Mouse (Mus musculus): Measurements from ENCODE around the gene Trnp1. TPM values are rescaled to one million over a fixed set of nuclear protein-coding genes. Genes with fewer than 3 reads are reported as not detected.

Gene Trnp1
- polyA plus RNA-seq, 1 experiment from 2014 or later: 1.9 TPM

DNA sequence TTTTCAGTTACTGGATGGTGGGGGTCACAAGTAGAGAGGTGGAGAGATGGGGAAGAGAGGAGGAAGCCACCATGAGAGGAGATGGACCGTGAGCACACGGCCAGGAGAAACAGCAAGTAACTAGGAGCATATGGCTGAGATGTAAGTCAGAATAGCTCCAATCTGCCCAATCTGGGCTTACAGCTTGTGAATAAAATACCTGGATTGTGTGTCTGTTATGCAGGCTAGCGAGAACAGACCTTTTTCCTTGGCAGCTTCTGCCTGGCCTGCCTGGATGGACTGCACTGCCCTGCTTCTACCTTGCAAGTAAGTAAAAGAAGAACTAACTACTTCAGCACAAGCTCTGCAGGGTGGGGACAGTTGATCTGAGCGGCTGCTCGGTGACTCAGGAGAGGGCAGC is 12.7 kb upstream of the Trnp1 start:
- 81% methylated on average over 5 of the region's 5 CpGs for WGBS
- Histone ChIP-seq H3K9ac (replicated peaks) (no peak overlapping the region), H3K36me3 (no peaks in the 10 kb centered on the region), H3K9me3 (no peaks in the 10 kb centered on the region), H3K4me3 (replicated peaks) (no peak overlapping the region), H3K4me2 (replicated peaks) (no peak overlapping the region), H3K27me3 (peaks cover 13% of the 10 kb centered on the region), H3K27ac (no peak overlapping the region), H3K4me1 (replicated peaks) (no peaks in the 10 kb centered on the region)
- no peak for ATAC-seq

DNA sequence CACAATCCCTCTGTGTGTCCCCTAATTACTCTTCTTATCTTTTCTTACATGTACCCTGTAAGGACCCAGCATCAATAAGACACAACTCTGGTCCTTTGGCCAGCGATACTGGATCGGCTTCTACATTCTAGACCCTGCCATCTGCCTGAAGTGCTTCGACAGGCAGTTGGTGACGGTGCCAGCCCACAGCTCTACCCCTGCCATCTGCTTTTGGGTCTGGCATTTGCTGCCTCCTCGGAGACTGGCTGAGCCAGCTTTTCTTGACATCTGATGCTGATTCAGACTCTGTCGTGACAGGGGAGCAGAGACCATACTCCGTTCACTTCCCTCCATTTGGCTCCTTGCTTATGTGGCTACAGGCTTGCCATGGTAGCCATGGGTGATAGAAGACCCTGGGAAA is 10.6 kb upstream of the Trnp1 start:
- Histone ChIP-seq H3K36me3 (no peaks in the 10 kb centered on the region), H3K27me3 (peaks cover 14% of the 10 kb centered on the region), H3K9ac (replicated peaks) (no peak overlapping the region), H3K27ac (no peak overlapping the region), H3K4me3 (replicated peaks) (no peak overlapping the region), H3K4me1 (replicated peaks) (no peaks in the 10 kb centered on the region), H3K4me2 (replicated peaks) (no peak overlapping the region), H3K9me3 (no peaks in the 10 kb centered on the region)
- ATAC-seq: no peak
- 82% methylated on average over 7 of the region's 7 CpGs for WGBS

DNA sequence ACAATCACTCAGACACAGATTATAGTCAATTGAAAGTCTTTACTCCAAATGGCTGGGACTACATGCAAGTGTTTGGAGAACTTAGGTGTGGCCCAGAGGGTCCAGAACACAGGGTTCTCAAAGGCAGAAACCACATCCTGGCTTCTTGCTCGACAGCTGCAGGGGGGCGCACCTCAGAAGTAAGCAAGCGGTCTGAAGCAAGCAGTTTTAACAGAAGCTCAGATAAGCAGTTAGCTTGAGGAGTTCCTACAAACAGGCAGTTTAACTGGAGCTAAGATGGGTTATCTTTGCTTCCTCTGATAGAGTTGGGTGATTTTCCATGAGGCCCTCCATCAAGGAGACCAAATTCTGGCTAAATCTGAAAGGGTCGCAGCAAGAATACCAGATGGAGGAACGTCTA is 8.2 kb upstream of the Trnp1 start:
- no peak overlapping the region for H3K27ac ChIP-seq
- no peak overlapping the region for H3K4me3 ChIP-seq (replicated peaks)
- H3K9me3 ChIP-seq: no peaks in the 10 kb centered on the region
- H3K9ac ChIP-seq (replicated peaks): no peak overlapping the region
- ATAC-seq: no peak
- H3K27me3 ChIP-seq: peaks cover 34% of the 10 kb centered on the region
- 80% methylated on average over 5 of the region's 5 CpGs for WGBS
- no peaks in the 10 kb centered on the region for H3K4me1 ChIP-seq (replicated peaks)
- no peak overlapping the region for H3K4me2 ChIP-seq (replicated peaks)
- no peaks in the 10 kb centered on the region for H3K36me3 ChIP-seq

DNA sequence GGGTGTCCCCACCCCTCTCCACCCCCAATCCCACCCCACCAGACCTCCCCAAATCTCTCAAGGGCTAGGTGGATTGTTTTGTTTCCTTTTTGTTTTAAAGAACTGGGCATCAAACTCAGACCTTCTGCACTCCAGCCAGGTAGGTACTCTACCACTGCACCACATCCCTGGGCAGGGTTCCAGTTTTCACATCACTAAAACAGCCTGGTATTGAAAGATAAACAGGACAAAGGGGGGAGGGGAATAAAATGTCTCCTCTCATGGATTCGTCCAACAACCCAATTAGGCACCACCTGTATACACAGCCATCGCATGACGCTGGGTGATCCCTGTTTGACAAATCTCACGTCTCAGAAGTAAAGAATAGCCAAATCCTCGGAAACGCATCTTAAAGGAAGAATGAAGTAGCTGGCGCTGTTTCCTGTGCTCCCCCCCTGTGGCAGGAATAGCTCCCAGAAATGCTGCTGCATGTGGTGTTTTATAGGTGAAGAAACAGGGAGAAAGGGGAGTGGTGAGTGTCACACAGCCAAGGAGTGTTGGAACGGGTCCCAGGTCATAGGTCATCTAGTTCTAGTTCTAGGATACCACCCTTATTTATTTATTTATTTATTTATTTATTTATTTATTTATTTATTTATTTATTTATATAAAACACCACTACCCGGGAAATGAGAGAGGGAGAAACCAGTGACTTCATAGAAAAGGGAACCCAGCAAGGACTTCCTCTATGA is 6.6 kb upstream of the Trnp1 start:
- H3K4me1 ChIP-seq (replicated peaks): no peaks in the 10 kb centered on the region
- H3K27me3 ChIP-seq: peaks cover 50% of the 10 kb centered on the region
- no peak overlapping the region for H3K27ac ChIP-seq
- 68% methylated on average over 9 of the region's 9 CpGs for WGBS
- H3K4me3 ChIP-seq (replicated peaks): no peak overlapping the region
- no peaks in the 10 kb centered on the region for H3K9me3 ChIP-seq
- no peak for ATAC-seq
- H3K36me3 ChIP-seq: no peaks in the 10 kb centered on the region
- H3K4me2 ChIP-seq (replicated peaks): no peak overlapping the region
- H3K9ac ChIP-seq (replicated peaks): no peak overlapping the region

DNA sequence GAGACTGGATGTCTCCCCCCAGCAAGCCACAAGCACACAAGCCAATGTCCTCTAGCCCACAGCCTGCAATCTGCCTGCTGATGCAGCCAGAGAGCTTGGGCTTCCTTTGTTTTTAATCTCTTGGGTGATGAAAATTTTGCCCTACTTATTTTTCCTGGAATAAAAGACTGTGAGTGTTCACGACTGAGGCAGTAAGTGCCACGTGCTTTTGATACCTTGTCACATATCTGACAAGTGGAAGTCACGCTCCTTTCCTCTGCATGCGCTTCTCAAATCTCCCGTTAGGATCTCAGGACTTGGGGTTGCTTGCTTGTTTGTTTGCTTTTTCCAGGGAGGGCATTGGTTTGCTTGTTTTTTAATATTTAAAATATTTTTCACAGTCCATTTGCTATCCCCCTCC is 6.0 kb upstream of the Trnp1 start:
- ATAC-seq: no peak
- no peaks in the 10 kb centered on the region for H3K4me1 ChIP-seq (replicated peaks)
- H3K9me3 ChIP-seq: no peaks in the 10 kb centered on the region
- H3K9ac ChIP-seq (replicated peaks): no peak overlapping the region
- no peak overlapping the region for H3K4me3 ChIP-seq (replicated peaks)
- no peaks in the 10 kb centered on the region for H3K36me3 ChIP-seq
- peaks cover 56% of the 10 kb centered on the region for H3K27me3 ChIP-seq
- H3K4me2 ChIP-seq (replicated peaks): no peak overlapping the region
- WGBS: 59% methylated on average over 5 of the region's 5 CpGs
- H3K27ac ChIP-seq: no peak overlapping the region

DNA sequence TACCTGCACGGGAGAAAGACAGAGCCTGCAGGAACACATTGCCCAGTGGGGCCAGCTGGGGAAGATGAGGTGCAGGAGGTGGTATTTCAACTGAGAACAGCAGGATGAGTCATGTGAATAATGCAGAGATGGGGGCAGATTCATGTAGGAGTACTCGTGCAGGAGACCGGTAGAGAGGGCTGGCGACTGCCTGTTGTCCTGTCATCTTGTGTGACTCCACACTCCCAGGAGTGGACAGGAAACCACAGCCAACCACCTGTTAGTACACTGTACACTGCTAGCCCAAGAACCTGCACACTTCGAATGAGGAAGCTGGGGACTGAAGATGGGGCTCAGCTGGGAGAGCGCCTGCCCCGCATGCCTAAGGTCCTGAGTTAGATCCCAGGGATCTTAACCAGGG is 3.2 kb upstream of the Trnp1 start:
- Histone ChIP-seq H3K27me3 (peaks cover 78% of the 10 kb centered on the region), H3K9me3 (no peaks in the 10 kb centered on the region), H3K4me3 (replicated peaks) (no peak overlapping the region), H3K27ac (no peak overlapping the region), H3K9ac (replicated peaks) (no peak overlapping the region), H3K4me1 (replicated peaks) (peaks cover 18% of the 10 kb centered on the region), H3K4me2 (replicated peaks) (no peak overlapping the region), H3K36me3 (no peaks in the 10 kb centered on the region)
- ATAC-seq: no peak
- 70% methylated on average over 7 of the region's 7 CpGs for WGBS

DNA sequence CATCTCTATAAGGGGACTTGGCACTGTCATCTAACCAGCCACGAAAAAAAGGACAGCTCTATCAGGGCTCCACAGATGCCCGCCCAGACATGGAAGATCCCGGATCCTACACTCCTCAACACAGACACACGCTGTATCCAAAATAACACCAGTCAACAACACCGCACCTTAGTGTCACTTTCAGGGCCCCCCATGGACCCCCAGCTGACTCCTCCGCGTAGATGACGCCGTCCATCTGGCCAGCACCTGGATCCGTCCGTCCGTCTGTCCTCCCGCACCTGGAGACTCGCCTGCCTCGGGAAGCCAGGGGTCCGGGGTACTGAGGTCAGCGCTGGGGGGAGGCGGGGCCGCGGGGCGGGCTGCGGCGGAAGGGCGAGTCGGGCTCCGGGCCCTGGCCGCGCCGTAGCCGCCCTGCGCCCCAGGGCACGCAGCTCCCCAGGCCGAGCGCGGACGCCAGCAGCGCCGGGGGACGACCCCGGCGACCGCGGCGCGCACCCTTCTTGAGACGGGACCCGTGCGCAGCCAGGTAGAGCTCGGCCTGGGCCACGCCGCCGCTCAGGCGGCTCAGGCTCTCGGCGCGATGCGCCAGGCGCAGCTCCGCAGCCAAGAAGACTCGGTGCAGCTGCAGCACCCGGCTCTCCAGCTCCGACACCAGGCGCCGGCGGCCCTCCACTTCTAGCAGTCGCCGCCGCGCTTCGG is 740 bp downstream of the Trnp1 start:
- Histone ChIP-seq H3K36me3 (no peaks in the 10 kb centered on the region), H3K9me3 (no peaks in the 10 kb centered on the region), H3K27ac (no peak overlapping the region), H3K9ac (replicated peaks) (peak overlapping the region; percentile 71), H3K27me3 (peaks cover 91% of the 10 kb centered on the region), H3K4me2 (replicated peaks) (peak overlapping the region; percentile 96), H3K4me1 (replicated peaks) (peaks cover 18% of the 10 kb centered on the region), H3K4me3 (replicated peaks) (peak overlapping the region; percentile 68)
- ATAC-seq: peak; percentile 61
- under 1% methylated on average over 59 of the region's 70 CpGs for WGBS

DNA sequence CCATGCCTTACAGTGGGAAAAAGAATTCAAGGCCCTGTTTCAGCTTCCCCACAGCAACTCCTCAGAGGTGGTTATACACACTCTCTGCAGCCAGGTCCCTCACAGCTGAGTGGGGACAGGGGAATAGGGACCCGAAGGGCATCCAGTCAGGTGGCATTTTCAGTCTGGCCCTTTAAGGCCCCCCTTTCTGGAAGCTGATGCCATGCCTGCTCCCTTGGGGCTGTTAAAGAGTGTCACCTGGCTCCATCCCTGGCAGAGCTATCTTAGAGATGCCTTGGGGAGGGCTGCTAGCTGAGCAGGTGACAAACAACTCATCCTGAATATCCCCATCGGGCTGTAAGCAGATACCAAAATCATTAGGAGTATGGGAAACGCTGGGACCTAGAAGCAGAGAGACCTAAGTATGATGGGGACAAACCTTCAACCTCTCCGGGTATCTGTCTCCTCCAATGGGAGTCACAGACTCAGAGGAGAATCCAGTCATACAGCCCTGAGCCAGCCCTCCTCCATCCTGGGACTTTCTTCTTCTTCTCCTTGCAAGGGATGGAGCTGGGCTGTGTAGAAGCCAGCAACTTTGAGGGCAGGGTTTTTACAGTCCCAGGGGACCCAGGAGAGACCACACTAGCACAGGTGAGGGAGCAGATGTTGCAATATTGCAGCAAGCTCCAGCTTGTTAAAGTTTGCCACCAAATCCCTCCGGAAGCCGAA is 1.5 kb downstream of the Trnp1 start:
- H3K4me1 ChIP-seq (replicated peaks): peaks cover 18% of the 10 kb centered on the region
- peak overlapping the region; percentile 68 for H3K4me3 ChIP-seq (replicated peaks)
- H3K9ac ChIP-seq (replicated peaks): no peak overlapping the region
- H3K4me2 ChIP-seq (replicated peaks): peak overlapping the region; percentile 96
- H3K27me3 ChIP-seq: peaks cover 84% of the 10 kb centered on the region
- WGBS: 31% methylated on average over 6 of the region's 6 CpGs
- no peak overlapping the region for H3K27ac ChIP-seq
- H3K36me3 ChIP-seq: no peaks in the 10 kb centered on the region
- no peaks in the 10 kb centered on the region for H3K9me3 ChIP-seq
- no peak for ATAC-seq

DNA sequence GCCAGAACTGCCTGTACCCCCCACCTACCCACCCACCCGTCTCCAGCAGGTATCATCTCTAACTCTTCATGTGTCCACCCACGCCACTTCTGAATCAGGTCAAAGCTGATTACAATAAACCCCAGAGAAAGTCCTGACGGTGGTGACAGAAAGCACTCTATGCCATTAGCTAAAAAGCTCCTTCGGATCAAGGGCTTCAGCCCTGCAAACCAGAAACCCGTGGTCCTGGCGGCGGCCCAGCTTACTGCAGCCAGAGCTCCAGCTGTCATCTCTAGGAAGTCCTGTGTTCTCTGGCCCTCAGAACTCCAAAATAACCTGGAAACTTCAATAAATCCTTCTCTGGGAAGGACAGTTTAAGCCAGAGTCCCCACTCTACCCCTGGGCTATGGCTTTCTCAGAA is 2.6 kb downstream of the Trnp1 start:
- Histone ChIP-seq H3K4me3 (replicated peaks) (no peak overlapping the region), H3K27me3 (peaks cover 77% of the 10 kb centered on the region), H3K27ac (no peak overlapping the region), H3K4me1 (replicated peaks) (peaks cover 18% of the 10 kb centered on the region), H3K9ac (replicated peaks) (no peak overlapping the region), H3K4me2 (replicated peaks) (no peak overlapping the region), H3K9me3 (no peaks in the 10 kb centered on the region), H3K36me3 (no peaks in the 10 kb centered on the region)
- no peak for ATAC-seq
- 34% methylated on average over 7 of the region's 7 CpGs for WGBS

DNA sequence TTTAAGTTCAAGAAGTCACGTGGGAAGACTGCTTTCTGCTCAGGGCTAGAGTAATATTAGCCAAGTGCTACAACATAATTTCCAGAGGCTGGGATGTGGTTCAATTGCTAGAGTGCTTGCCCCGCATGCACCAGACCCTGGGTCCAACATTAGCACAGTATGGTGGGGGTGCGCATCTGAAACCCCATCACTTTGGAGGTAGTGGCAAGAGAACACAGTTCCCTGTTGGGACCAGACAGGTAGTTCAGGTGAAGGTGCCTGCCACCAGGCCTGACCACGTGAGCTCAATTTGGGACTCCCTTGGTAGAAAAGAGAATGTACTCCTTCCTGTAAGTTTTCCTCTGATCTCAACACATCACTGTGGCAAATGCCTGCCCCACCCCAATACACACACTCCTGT is 3.5 kb downstream of the Trnp1 start:
- peaks cover 18% of the 10 kb centered on the region for H3K4me1 ChIP-seq (replicated peaks)

DNA sequence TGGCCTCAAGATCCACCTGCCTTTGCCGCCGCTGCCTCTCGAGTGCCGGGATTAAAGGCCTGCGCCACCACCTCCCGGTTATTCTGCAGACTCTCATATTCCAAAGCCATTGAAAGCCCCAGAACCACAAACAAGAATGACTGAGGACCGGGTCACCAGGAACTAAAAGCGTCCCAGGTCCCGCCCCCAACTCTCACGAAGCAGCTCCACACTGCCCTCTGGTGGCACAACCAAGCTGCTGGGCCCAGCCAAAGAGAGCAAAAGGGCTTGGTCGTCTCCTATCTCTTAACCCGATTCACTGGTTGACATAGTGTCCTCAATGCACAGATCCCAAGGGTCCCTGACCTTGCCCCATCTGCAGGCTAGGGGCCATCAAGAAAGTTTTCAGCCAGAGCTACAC is 3.9 kb downstream of the Trnp1 start:
- H3K27me3 ChIP-seq: peaks cover 64% of the 10 kb centered on the region
- peaks cover 18% of the 10 kb centered on the region for H3K4me1 ChIP-seq (replicated peaks)
- no peak overlapping the region for H3K9ac ChIP-seq (replicated peaks)
- H3K36me3 ChIP-seq: no peaks in the 10 kb centered on the region
- H3K4me3 ChIP-seq (replicated peaks): peak overlapping the region; percentile 26
- no peak for ATAC-seq
- H3K9me3 ChIP-seq: no peaks in the 10 kb centered on the region
- no peak overlapping the region for H3K27ac ChIP-seq
- H3K4me2 ChIP-seq (replicated peaks): peak overlapping the region; percentile 50
- under 1% methylated on average over 12 of the region's 12 CpGs for WGBS

More for the DNA sequence above, 3.5 kb downstream of the Trnp1 start:
- WGBS: 69% methylated on average over 4 of the region's 4 CpGs
- Histone ChIP-seq H3K4me3 (replicated peaks) (no peak overlapping the region), H3K9ac (replicated peaks) (no peak overlapping the region), H3K9me3 (no peaks in the 10 kb centered on the region), H3K4me2 (replicated peaks) (no peak overlapping the region), H3K36me3 (no peaks in the 10 kb centered on the region), H3K27me3 (peaks cover 69% of the 10 kb centered on the region), H3K27ac (no peak overlapping the region)
- no peak for ATAC-seq

DNA sequence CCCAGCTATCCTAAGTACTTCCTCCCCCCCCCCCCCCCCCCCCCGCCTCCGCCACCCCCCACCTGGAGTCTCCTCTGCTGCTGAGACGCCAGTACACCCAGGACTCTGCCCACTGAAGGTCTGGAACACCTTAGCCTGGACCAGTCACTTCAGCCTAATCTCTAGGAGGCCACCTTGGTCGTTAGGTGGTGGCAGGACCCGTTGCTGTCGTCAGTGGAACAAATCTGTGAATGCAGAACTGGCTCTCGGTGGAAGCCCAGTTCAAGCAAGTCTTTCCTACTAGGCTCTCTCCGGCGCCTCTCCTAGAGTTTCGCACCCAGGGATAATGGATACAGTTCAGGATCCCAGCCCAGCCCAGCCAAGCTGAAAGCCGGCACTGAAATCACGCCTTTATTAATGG is 4.5 kb downstream of the Trnp1 start:
- peak overlapping the region; percentile 50 for H3K4me2 ChIP-seq (replicated peaks)
- 23% methylated on average over 10 of the region's 12 CpGs for WGBS
- H3K4me1 ChIP-seq (replicated peaks): peaks cover 16% of the 10 kb centered on the region
- no peak overlapping the region for H3K9ac ChIP-seq (replicated peaks)
- H3K4me3 ChIP-seq (replicated peaks): peak overlapping the region; percentile 26; the same call in 1 of the 2 replicates
- H3K27me3 ChIP-seq: peaks cover 59% of the 10 kb centered on the region
- no peak for ATAC-seq
- H3K36me3 ChIP-seq: no peaks in the 10 kb centered on the region
- H3K27ac ChIP-seq: no peak overlapping the region
- H3K9me3 ChIP-seq: no peaks in the 10 kb centered on the region
